ENCODE assay signal across 11 mouse cellular contexts in the genomic region with DNA sequence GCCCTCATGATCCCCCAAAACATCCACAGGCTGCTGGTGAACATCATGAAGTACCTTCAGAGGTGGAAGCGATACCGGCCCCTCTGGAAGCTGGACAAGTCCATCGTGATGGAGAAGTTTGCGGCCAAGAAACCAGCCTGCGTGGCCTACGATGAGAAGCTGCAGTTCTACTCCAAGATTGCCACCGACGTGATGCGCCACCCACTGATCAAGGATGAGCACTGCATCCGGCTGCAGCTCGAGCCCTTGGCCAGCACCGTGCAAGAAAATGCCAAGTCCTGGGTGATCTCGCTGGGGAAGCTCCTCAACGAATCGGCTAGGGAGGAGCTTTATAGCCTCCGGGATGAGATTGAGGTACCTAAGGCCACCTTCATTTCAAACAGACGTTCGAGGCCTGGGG. TPM values are rescaled to one million over a fixed set of nuclear protein-coding genes. Genes with fewer than 3 reads are reported as not detected.
A peak's percentile ranks its signal among the peaks of the same experiment; 100 is the strongest.
DNase-seq lines count a peak whose midpoint lies in the region; ATAC-seq and TF ChIP-seq lines count a peak whose summit lies in the region.
"Had no signal": no experiment of that assay in that cellular context is flagged by ENCODE, and none has a peak within 500 bp of the region (broad histone marks: within the 10 kb centered on the region; RNA-seq: fewer than 3 reads in every experiment).

No protein-coding gene starts in this region.

- H3K9ac ChIP-seq in hindbrain, postnatal 0 days (replicated peaks; ENCODE audit: low read length) = no peak overlapping the region
- H3K9ac ChIP-seq in hindbrain, embryonic 14.5 days = no peak overlapping the region
- H3K9ac ChIP-seq in midbrain, postnatal 0 days (replicated peaks; ENCODE audit: low read length, poor library complexity, severe bottlenecking) = no peak overlapping the region
- no peak overlapping the region for H3K9ac ChIP-seq in midbrain, embryonic 13.5 days (replicated peaks)
- H3K9ac ChIP-seq: forebrain, embryonic 15.5 days; limb, embryonic 15.5 days had no signal

- no peak overlapping the region for H3K4me3 ChIP-seq in hindbrain, postnatal 0 days (ENCODE audit: low read length)
- H3K4me3 ChIP-seq in hindbrain, embryonic 14.5 days (replicated peaks; ENCODE audit: low read length) = no peak overlapping the region
- no peak overlapping the region for H3K4me3 ChIP-seq in midbrain, postnatal 0 days (ENCODE audit: low read depth, low read length)
- H3K4me3 ChIP-seq in midbrain, embryonic 13.5 days (replicated peaks) = no peak overlapping the region
- H3K4me3 ChIP-seq: forebrain, embryonic 15.5 days; limb, embryonic 15.5 days had no signal

- H3K4me2 ChIP-seq in hindbrain, postnatal 0 days (ENCODE audit: low read depth, low read length) = no peak overlapping the region
- H3K4me2 ChIP-seq in hindbrain, embryonic 14.5 days (replicated peaks) = no peak overlapping the region
- no peak overlapping the region for H3K4me2 ChIP-seq in midbrain, postnatal 0 days (ENCODE audit: low read depth, low read length, poor library complexity, severe bottlenecking)
- H3K4me2 ChIP-seq in midbrain, embryonic 13.5 days (replicated peaks) = no peak overlapping the region
- H3K4me2 ChIP-seq: forebrain, embryonic 15.5 days; limb, embryonic 15.5 days had no signal

- H3K27me3 ChIP-seq in hindbrain, postnatal 0 days (ENCODE audit: insufficient read depth, low read length) = no peaks in the 10 kb centered on the region
- no peaks in the 10 kb centered on the region for H3K27me3 ChIP-seq in hindbrain, embryonic 14.5 days (ENCODE audit: control insufficient read depth, insufficient read depth, low read length)
- H3K27me3 ChIP-seq in midbrain, postnatal 0 days (ENCODE audit: insufficient read depth, low read length) = no peaks in the 10 kb centered on the region
- no peaks in the 10 kb centered on the region for H3K27me3 ChIP-seq in midbrain, embryonic 13.5 days
- H3K27me3 ChIP-seq: forebrain, embryonic 15.5 days; limb, embryonic 15.5 days had no signal

- no peaks in the 10 kb centered on the region for H3K4me1 ChIP-seq in hindbrain, postnatal 0 days (ENCODE audit: insufficient read depth, low read length)
- no peaks in the 10 kb centered on the region for H3K4me1 ChIP-seq in hindbrain, embryonic 14.5 days (replicated peaks; ENCODE audit: control insufficient read depth, insufficient read depth, low read length)
- H3K4me1 ChIP-seq in midbrain, postnatal 0 days (ENCODE audit: insufficient read depth, low read length) = no peaks in the 10 kb centered on the region
- no peaks in the 10 kb centered on the region for H3K4me1 ChIP-seq in midbrain, embryonic 13.5 days (replicated peaks)
- H3K4me1 ChIP-seq: forebrain, embryonic 15.5 days; limb, embryonic 15.5 days had no signal

- H3K27ac ChIP-seq in hindbrain, postnatal 0 days = no peak overlapping the region
- H3K27ac ChIP-seq in hindbrain, embryonic 14.5 days = no peak overlapping the region
- no peak overlapping the region for H3K27ac ChIP-seq in midbrain, postnatal 0 days (ENCODE audit: low read depth, low read length)
- H3K27ac ChIP-seq in midbrain, embryonic 13.5 days = no peak overlapping the region
- H3K27ac ChIP-seq: forebrain, embryonic 15.5 days; limb, embryonic 15.5 days had no signal

- H3K9me3 ChIP-seq in hindbrain, postnatal 0 days (ENCODE audit: low read length) = no peaks in the 10 kb centered on the region
- H3K9me3 ChIP-seq in hindbrain, embryonic 14.5 days (ENCODE audit: control insufficient read depth, low read length) = no peaks in the 10 kb centered on the region
- no peaks in the 10 kb centered on the region for H3K9me3 ChIP-seq in midbrain, postnatal 0 days (ENCODE audit: low read length)
- no peaks in the 10 kb centered on the region for H3K9me3 ChIP-seq in midbrain, embryonic 13.5 days
- H3K9me3 ChIP-seq: forebrain, embryonic 15.5 days had no signal

- no peaks in the 10 kb centered on the region for H3K36me3 ChIP-seq in hindbrain, postnatal 0 days (ENCODE audit: insufficient read depth, low read length)
- H3K36me3 ChIP-seq in hindbrain, embryonic 14.5 days (replicated peaks; ENCODE audit: control insufficient read depth, insufficient read depth) = no peaks in the 10 kb centered on the region
- H3K36me3 ChIP-seq in midbrain, postnatal 0 days (ENCODE audit: insufficient read depth, low read length) = no peaks in the 10 kb centered on the region
- H3K36me3 ChIP-seq in midbrain, embryonic 13.5 days = no peaks in the 10 kb centered on the region
- H3K36me3 ChIP-seq: forebrain, embryonic 15.5 days; limb, embryonic 15.5 days had no signal

- no peak for DNase-seq in hindbrain, postnatal 0 days (ENCODE audit: low spot score)
- DNase-seq in hindbrain, embryonic 14.5 days (ENCODE audit: low spot score) = no peak
- DNase-seq in midbrain, postnatal 0 days (ENCODE audit: low spot score) = no peak
- DNase-seq in adrenal gland, postnatal 10 days = peak; percentile 50
- peak; percentile 40 for DNase-seq in thymus, postnatal 25 days
- no peak for DNase-seq in right cerebral cortex, postnatal 10 days (ENCODE audit: low spot score in 2 of 2)

- 66% methylated on average over 18 of the region's 18 CpGs for WGBS in hindbrain, postnatal 0 days
- WGBS in hindbrain, embryonic 14.5 days = 68% methylated on average over 18 of the region's 18 CpGs
- WGBS in midbrain, postnatal 0 days = 63% methylated on average over 18 of the region's 18 CpGs
- 64% methylated on average over 18 of the region's 18 CpGs for WGBS in midbrain, embryonic 13.5 days

- no peak for ATAC-seq in hindbrain, postnatal 0 days
- ATAC-seq in hindbrain, embryonic 14.5 days (ENCODE audit: low FRiP score) = no peak
- ATAC-seq in midbrain, postnatal 0 days (ENCODE audit: low FRiP score) = no peak
- no peak for ATAC-seq in midbrain, embryonic 13.5 days
- ATAC-seq: forebrain, embryonic 15.5 days had no signal

- TF ChIP-seq CTCF in hindbrain, postnatal 0 days (IDR thresholded peaks at IDR 0.05; ENCODE audit: low read depth) = peak; percentile 28; the same call in 1 of the 2 replicates
- TF ChIP-seq CTCF in midbrain, postnatal 0 days (IDR thresholded peaks at IDR 0.05) = peak; percentile 21; the same call in 1 of the 2 replicates

RNA-seq across cellular contexts. Expression of a gene that starts 36.1 kb away (rescaled TPM):
- total RNA-seq in hindbrain, postnatal 0 days (2014; rRNA removed) = 0.47 and 3.0 TPM in 2 replicates
- 0.11 and 0.31 TPM in 2 replicates for polyA plus RNA-seq in hindbrain, postnatal 0 days (2015; fragmentation: Nextera tagmentation; extraction: Ambion mirVana)
- polyA plus RNA-seq in hindbrain, embryonic 14.5 days (2014; fragmentation: Nextera tagmentation; extraction: Ambion mirVana) = 0.09 and 0.24 TPM in 2 replicates
- total RNA-seq in midbrain, postnatal 0 days (2014; rRNA removed) = 0.85 and 1.8 TPM in 2 replicates
- polyA plus RNA-seq in midbrain, postnatal 0 days (2015; fragmentation: Nextera tagmentation; extraction: Ambion mirVana) = 0.19 and 0.20 TPM in 2 replicates
- 0.08 and 0.13 TPM in 2 replicates for polyA plus RNA-seq in midbrain, embryonic 13.5 days (2015; fragmentation: Nextera tagmentation; extraction: Ambion mirVana)
- 1 to 10 TPM in 1 of 2 experiments, under 1 TPM in 1; 0.33 to 1.2 TPM for total RNA-seq in adrenal gland, postnatal 10 days (2021)
- total RNA-seq: common myeloid progenitor, adult 5-6 weeks; monocyte, adult 5-6 weeks had no signal

Comparison
In these comparisons a context has a peak if more than half of its experiments do, and no peak if none do; other contexts are left out.
1. DNase-seq: peak in adrenal gland, postnatal 10 days (single experiment) and thymus, postnatal 25 days (single experiment); none in hindbrain, postnatal 0 days (single experiment), hindbrain, embryonic 14.5 days (single experiment), midbrain, postnatal 0 days (single experiment) and right cerebral cortex, postnatal 10 days (0 of 2).